In genomic region chr5:27075131-27075591, GRCm38 (mm10) we compare ENCODE assay signal across 8 mouse cellular contexts.
A peak's percentile ranks its signal among the peaks of the same experiment; 100 is the strongest.
DNase-seq lines count a peak whose midpoint lies in the region; ATAC-seq and TF ChIP-seq lines count a peak whose summit lies in the region.

No protein-coding gene starts in this region.

- H3K9me3 ChIP-seq in hindbrain, embryonic 16.5 days (ENCODE audit: control insufficient read depth, low read length), result no peaks in the 10 kb centered on the region
- H3K9me3 ChIP-seq in neural tube, embryonic 12.5 days, result no peaks in the 10 kb centered on the region

- DNase-seq in layer of hippocampus, adult 11-12 months (ENCODE audit: low spot score), result peak; percentile 74
- no peak for DNase-seq in layer of hippocampus, adult 9-10 months (ENCODE audit: low spot score)
- peak; percentile 66 for DNase-seq in left cerebral cortex, postnatal 4 days
- no peak for DNase-seq in spleen, postnatal 36 days (ENCODE audit: low spot score in 2 of 2)

- peak overlapping the region; percentile 14; the same call in 1 of the 2 replicates for H3K9ac ChIP-seq in hindbrain, embryonic 16.5 days (ENCODE audit: low read depth, low read length)
- no peak overlapping the region for H3K9ac ChIP-seq in neural tube, embryonic 12.5 days

- peak; percentile 47 for TF ChIP-seq CTCF in bone marrow macrophage, adult 2 months (IDR thresholded peaks at IDR 0.05; ENCODE audit: low read depth, low read length)
- peak; percentile 52; the same call in 1 of the 2 replicates for TF ChIP-seq CTCF in embryonic fibroblast, embryonic 13.5 days (IDR thresholded peaks at IDR 0.05; ENCODE audit: borderline replicate concordance, insufficient read depth, low read length)

- TF ChIP-seq POLR2A in bone marrow macrophage, adult 2 months (IDR thresholded peaks at IDR 0.05; ENCODE audit: borderline replicate concordance, low read depth, low read length), result no peak
- TF ChIP-seq POLR2A in embryonic fibroblast, embryonic 13.5 days (IDR thresholded peaks at IDR 0.05; ENCODE audit: low read depth, low read length), result no peak

- intact Hi-C loops in left cerebral cortex, postnatal 4 days (cut with DNase I), result loop anchor here (5.0 to 10.0 kb wide), 3 partner anchors 342 to 540 kb away; no protein-coding TSS in a partner anchor

- peak; percentile 85 for ATAC-seq in hindbrain, embryonic 16.5 days
- peak; percentile 75 for ATAC-seq in neural tube, embryonic 12.5 days (ENCODE audit: low FRiP score, low read depth)

- peak overlapping the region; percentile 14; the same call in 1 of the 2 replicates for H3K4me2 ChIP-seq in hindbrain, embryonic 16.5 days (ENCODE audit: low read length)
- no peak overlapping the region for H3K4me2 ChIP-seq in neural tube, embryonic 12.5 days (replicated peaks)

- H3K27me3 ChIP-seq in hindbrain, embryonic 16.5 days (replicated peaks; ENCODE audit: control insufficient read depth, insufficient read depth, low read length), result no peaks in the 10 kb centered on the region
- H3K27me3 ChIP-seq in neural tube, embryonic 12.5 days (replicated peaks), result no peaks in the 10 kb centered on the region

- no peak overlapping the region for H3K27ac ChIP-seq in bone marrow macrophage, adult 2 months (ENCODE audit: insufficient read depth, low read depth, low read length)
- H3K27ac ChIP-seq in embryonic fibroblast, embryonic 13.5 days (ENCODE audit: insufficient read depth, low read length), result no peak overlapping the region
- H3K27ac ChIP-seq in hindbrain, embryonic 16.5 days (ENCODE audit: low read depth, low read length), result 0 out of 2 replicates have a peak overlapping the region, but pooled peaks have one; percentile 14
- no peak overlapping the region for H3K27ac ChIP-seq in neural tube, embryonic 12.5 days

- no peak overlapping the region for H3K4me3 ChIP-seq in bone marrow macrophage, adult 2 months (ENCODE audit: insufficient read depth, low read length)
- no peak overlapping the region for H3K4me3 ChIP-seq in embryonic fibroblast, embryonic 13.5 days (ENCODE audit: insufficient read depth, low read length)
- no peak overlapping the region for H3K4me3 ChIP-seq in hindbrain, embryonic 16.5 days (ENCODE audit: low read length)
- H3K4me3 ChIP-seq in neural tube, embryonic 12.5 days, result no peak overlapping the region

- no peaks in the 10 kb centered on the region for H3K4me1 ChIP-seq in bone marrow macrophage, adult 2 months (ENCODE audit: control insufficient read depth, insufficient read depth, low read length)
- H3K4me1 ChIP-seq in embryonic fibroblast, embryonic 13.5 days (ENCODE audit: control insufficient read depth, insufficient read depth, low read length), result no peaks in the 10 kb centered on the region
- no peaks in the 10 kb centered on the region for H3K4me1 ChIP-seq in hindbrain, embryonic 16.5 days (ENCODE audit: control insufficient read depth, insufficient read depth, low read depth, low read length)
- no peaks in the 10 kb centered on the region for H3K4me1 ChIP-seq in neural tube, embryonic 12.5 days

- no peaks in the 10 kb centered on the region for H3K36me3 ChIP-seq in hindbrain, embryonic 16.5 days (ENCODE audit: control insufficient read depth, insufficient read depth, low read length)
- H3K36me3 ChIP-seq in neural tube, embryonic 12.5 days, result no peaks in the 10 kb centered on the region

- WGBS in hindbrain, embryonic 16.5 days, result 14% methylated on average over 8 of the region's 8 CpGs
- 27% methylated on average over 8 of the region's 8 CpGs for WGBS in neural tube, embryonic 12.5 days

Comparison
In these comparisons a context has a peak if more than half of its experiments do, and no peak if none do; other contexts are left out.
1. DNase-seq: peak in layer of hippocampus, adult 11-12 months (single experiment) and left cerebral cortex, postnatal 4 days (single experiment); none in layer of hippocampus, adult 9-10 months (single experiment) and spleen, postnatal 36 days (0 of 2).